7 mouse cellular contexts compared by ENCODE assay signal in genomic region chr6:47788821-47789220, GRCm38 (mm10). TPM values are rescaled to one million over a fixed set of nuclear protein-coding genes. Genes with fewer than 3 reads are reported as not detected.
A peak's percentile ranks its signal among the peaks of the same experiment; 100 is the strongest.
DNase-seq lines count a peak whose midpoint lies in the region; ATAC-seq and TF ChIP-seq lines count a peak whose summit lies in the region.

No protein-coding gene starts in this region.

- peak overlapping the region; percentile 87 for H3K27ac ChIP-seq in spleen, adult 2 months (ENCODE audit: insufficient read depth, low read length)
- H3K27ac ChIP-seq in embryonic facial prominence, embryonic 12.5 days, result peak overlapping the region; percentile 92
- H3K27ac ChIP-seq in intestine, embryonic 15.5 days, result peak overlapping the region; percentile 89
- H3K27ac ChIP-seq in olfactory bulb, adult 2 months (ENCODE audit: insufficient read depth, low read depth, low read length), result peak overlapping the region; percentile 89; the same call in 1 of the 2 replicates

- ATAC-seq in embryonic facial prominence, embryonic 12.5 days (ENCODE audit: insufficient number of reproducible peaks, insufficient read depth, low FRiP score, low TSS enrichment), result no peak
- no peak for ATAC-seq in intestine, embryonic 15.5 days

- TF ChIP-seq CTCF in spleen, adult 2 months (IDR thresholded peaks at IDR 0.05; ENCODE audit: extremely low read depth, insufficient read depth, insufficient read length, insufficient replicate concordance), result no peak
- no peak for TF ChIP-seq CTCF in olfactory bulb, adult 2 months (IDR thresholded peaks at IDR 0.05; ENCODE audit: insufficient read depth, low read depth, low read length)

- peak overlapping the region; percentile 64; the same call in 1 of the 2 replicates for H3K4me3 ChIP-seq in spleen, adult 2 months (ENCODE audit: extremely low read depth, insufficient read depth, insufficient read length)
- H3K4me3 ChIP-seq in embryonic facial prominence, embryonic 12.5 days, result peak overlapping the region; percentile 44
- H3K4me3 ChIP-seq in intestine, embryonic 15.5 days (replicated peaks), result peak overlapping the region; percentile 45
- peak overlapping the region; percentile 75 for H3K4me3 ChIP-seq in olfactory bulb, adult 2 months (ENCODE audit: insufficient read depth, low read depth, low read length)

- no peaks in the 10 kb centered on the region for H3K9me3 ChIP-seq in embryonic facial prominence, embryonic 12.5 days
- no peaks in the 10 kb centered on the region for H3K9me3 ChIP-seq in intestine, embryonic 15.5 days

- peak overlapping the region; percentile 70 for H3K9ac ChIP-seq in embryonic facial prominence, embryonic 12.5 days
- H3K9ac ChIP-seq in intestine, embryonic 15.5 days, result peak overlapping the region; percentile 60

- no peak for TF ChIP-seq POLR2A in spleen, adult 2 months (IDR thresholded peaks at IDR 0.05; ENCODE audit: low read depth, low read length)
- TF ChIP-seq POLR2A in olfactory bulb, adult 2 months (IDR thresholded peaks at IDR 0.05; ENCODE audit: insufficient read depth, low read depth, low read length), result no peak

- DNase-seq in spleen, adult 2 months (ENCODE audit: low read depth in 1 of 2, low spot score in 2 of 2), result no peak
- no peak for DNase-seq in spleen, postnatal 4 days (ENCODE audit: low spot score in 2 of 2)
- DNase-seq in natural killer cell, adult 2 months (ENCODE audit: low spot score in 2 of 2), result no peak
- no peak for DNase-seq in kidney, adult 11 months

- H3K36me3 ChIP-seq in spleen, adult 2 months (ENCODE audit: control insufficient read depth, insufficient read depth, low read length), result no peaks in the 10 kb centered on the region
- H3K36me3 ChIP-seq in embryonic facial prominence, embryonic 12.5 days, result peaks cover 3% of the 10 kb centered on the region; the same call in 1 of the 2 replicates
- H3K36me3 ChIP-seq in intestine, embryonic 15.5 days, result no peaks in the 10 kb centered on the region

- peak overlapping the region; percentile 51 for H3K4me2 ChIP-seq in embryonic facial prominence, embryonic 12.5 days (replicated peaks)
- H3K4me2 ChIP-seq in intestine, embryonic 15.5 days (replicated peaks), result peak overlapping the region; percentile 66

- no peaks in the 10 kb centered on the region for H3K27me3 ChIP-seq in spleen, adult 2 months (ENCODE audit: control insufficient read depth, insufficient read depth, low read length)
- H3K27me3 ChIP-seq in embryonic facial prominence, embryonic 12.5 days, result no peaks in the 10 kb centered on the region
- H3K27me3 ChIP-seq in intestine, embryonic 15.5 days (replicated peaks), result no peaks in the 10 kb centered on the region

- H3K4me1 ChIP-seq in spleen, adult 2 months (ENCODE audit: control insufficient read depth, insufficient read depth, insufficient read length), result peaks cover 4% of the 10 kb centered on the region; the same call in 1 of the 2 replicates
- H3K4me1 ChIP-seq in embryonic facial prominence, embryonic 12.5 days, result 0 out of 2 replicates have a peak, but pooled peaks cover 4% of the 10 kb centered on the region
- 0 out of 2 replicates have a peak, but pooled peaks cover 2% of the 10 kb centered on the region for H3K4me1 ChIP-seq in intestine, embryonic 15.5 days (replicated peaks)
- H3K4me1 ChIP-seq in olfactory bulb, adult 2 months (ENCODE audit: control insufficient read depth, insufficient read depth, low read length), result no peaks in the 10 kb centered on the region

- 27% methylated on average over 3 of the region's 3 CpGs for WGBS in spleen, adult 2 months
- WGBS in embryonic facial prominence, embryonic 12.5 days, result 33% methylated on average over 3 of the region's 3 CpGs
- 21% methylated on average over 3 of the region's 3 CpGs for WGBS in intestine, embryonic 15.5 days
- 23% methylated on average over 3 of the region's 3 CpGs for WGBS in olfactory bulb, adult 2 months

RNA-seq across cellular contexts. Expression of gene Pdia4, which starts 24.4 kb away (rescaled TPM):
- polyA plus RNA-seq in spleen, adult 2 months (2012; rRNA removed), result 39.3 and 47.8 TPM in 2 replicates
- 298 and 300 TPM in 2 replicates for polyA plus RNA-seq in embryonic facial prominence, embryonic 12.5 days (2016; fragmentation: Nextera tagmentation; extraction: Ambion mirVana)
- 304 and 326 TPM in 2 replicates for polyA plus RNA-seq in intestine, embryonic 15.5 days (2015; fragmentation: Nextera tagmentation; extraction: Ambion mirVana)
- polyA plus RNA-seq in olfactory bulb, adult 2 months (2012; ENCODE audit: insufficient read depth, insufficient read length, low replicate concordance, missing spikeins), result not detected in 2 replicates

RNA-seq across cellular contexts. Expression of gene Zfp786, which starts 41.8 kb away (rescaled TPM):
- 0.06 and 0.13 TPM in 2 replicates for polyA plus RNA-seq in spleen, adult 2 months (2012; rRNA removed)
- 7.9 and 8.0 TPM in 2 replicates for polyA plus RNA-seq in embryonic facial prominence, embryonic 12.5 days (2016; fragmentation: Nextera tagmentation; extraction: Ambion mirVana)
- 2.3 and 2.4 TPM in 2 replicates for polyA plus RNA-seq in intestine, embryonic 15.5 days (2015; fragmentation: Nextera tagmentation; extraction: Ambion mirVana)
- not detected in 2 replicates for polyA plus RNA-seq in olfactory bulb, adult 2 months (2012; ENCODE audit: insufficient read depth, insufficient read length, low replicate concordance, missing spikeins)

RNA-seq across cellular contexts. Expression of gene Zfp398, which starts 46.6 kb away (rescaled TPM):
- 13.0 and 13.6 TPM in 2 replicates for polyA plus RNA-seq in spleen, adult 2 months (2012; rRNA removed)
- 11.2 and 12.0 TPM in 2 replicates for polyA plus RNA-seq in embryonic facial prominence, embryonic 12.5 days (2016; fragmentation: Nextera tagmentation; extraction: Ambion mirVana)
- 6.8 and 8.2 TPM in 2 replicates for polyA plus RNA-seq in intestine, embryonic 15.5 days (2015; fragmentation: Nextera tagmentation; extraction: Ambion mirVana)
- polyA plus RNA-seq in olfactory bulb, adult 2 months (2012; ENCODE audit: insufficient read depth, insufficient read length, low replicate concordance, missing spikeins), result not detected in 2 replicates
